Mouse (Mus musculus): ENCODE results near the gene Myocd. TPM values are rescaled to one million over a fixed set of nuclear protein-coding genes. Genes with fewer than 3 reads are reported as not detected.

Myocd gene
- polyA plus RNA-seq, 1 experiment from 2014 or later: 21.6 TPM

- DNase-seq (ENCODE audit: low spot score): no peak
- Histone ChIP-seq H3K4me1 (replicated peaks; ENCODE audit: control insufficient read depth, insufficient read depth) (no peaks in the 10 kb centered on the region), H3K36me3 (ENCODE audit: control insufficient read depth, insufficient read depth, low read length) (no peaks in the 10 kb centered on the region), H3K27ac (replicated peaks) (no peak overlapping the region), H3K27me3 (ENCODE audit: control insufficient read depth, insufficient read depth, low read length) (no peaks in the 10 kb centered on the region), H3K4me2 (replicated peaks; ENCODE audit: low read depth) (no peak overlapping the region), H3K9ac (ENCODE audit: low read length) (no peak overlapping the region), H3K9me3 (ENCODE audit: control insufficient read depth, low read length) (no peaks in the 10 kb centered on the region), H3K4me3 (ENCODE audit: low read depth, low read length) (no peak overlapping the region)
- WGBS: 71% methylated on average over 6 of the region's 6 CpGs
- no peak for TF ChIP-seq EP300 (optimal IDR thresholded peaks at IDR 0.05)
- ATAC-seq (ENCODE audit: low FRiP score, low TSS enrichment): no peak
Observed at GRCm38 (mm10) chr11:65275441-65275840, 5.7 kb upstream of the Myocd start.

GRCm38 (mm10) chr11:65271000-65271399, 1.2 kb upstream of the Myocd start:
- Histone ChIP-seq H3K4me3 (ENCODE audit: low read depth, low read length) (peak overlapping the region; percentile 47), H3K27ac (replicated peaks) (peak overlapping the region; percentile 19), H3K4me2 (replicated peaks; ENCODE audit: low read depth) (peak overlapping the region; percentile 54), H3K27me3 (ENCODE audit: control insufficient read depth, insufficient read depth, low read length) (no peaks in the 10 kb centered on the region), H3K4me1 (replicated peaks; ENCODE audit: control insufficient read depth, insufficient read depth) (no peaks in the 10 kb centered on the region), H3K36me3 (ENCODE audit: control insufficient read depth, insufficient read depth, low read length) (no peaks in the 10 kb centered on the region), H3K9ac (ENCODE audit: low read length) (no peak overlapping the region), H3K9me3 (ENCODE audit: control insufficient read depth, low read length) (no peaks in the 10 kb centered on the region)
- DNase-seq (ENCODE audit: low spot score): no peak
- 25% methylated on average over 4 of the region's 4 CpGs for WGBS
- ATAC-seq (ENCODE audit: low FRiP score, low TSS enrichment): no peak
- TF ChIP-seq EP300 (optimal IDR thresholded peaks at IDR 0.05) (no peak), CTCF (IDR thresholded peaks at IDR 0.05; ENCODE audit: low read depth) (peak; percentile 38)

- 0 out of 2 replicates have a peak, but pooled peaks have one; percentile 21 for ATAC-seq (ENCODE audit: low FRiP score, low TSS enrichment)
- Histone ChIP-seq H3K9ac (ENCODE audit: low read length) (peak overlapping the region; percentile 35; the same call in 1 of the 2 replicates), H3K4me2 (replicated peaks; ENCODE audit: low read depth) (peak overlapping the region; percentile 54), H3K27ac (replicated peaks) (peak overlapping the region; percentile 69), H3K4me3 (ENCODE audit: low read depth, low read length) (peak overlapping the region; percentile 47), H3K9me3 (ENCODE audit: control insufficient read depth, low read length) (no peaks in the 10 kb centered on the region), H3K36me3 (ENCODE audit: control insufficient read depth, insufficient read depth, low read length) (no peaks in the 10 kb centered on the region), H3K27me3 (ENCODE audit: control insufficient read depth, insufficient read depth, low read length) (no peaks in the 10 kb centered on the region), H3K4me1 (replicated peaks; ENCODE audit: control insufficient read depth, insufficient read depth) (no peaks in the 10 kb centered on the region)
- TF ChIP-seq CTCF (IDR thresholded peaks at IDR 0.05; ENCODE audit: low read depth): peak; percentile 77
- TF ChIP-seq EP300 (optimal IDR thresholded peaks at IDR 0.05): no peak
- WGBS: 25% methylated on average over 4 of the region's 4 CpGs
- no peak for DNase-seq (ENCODE audit: low spot score)
Observed at GRCm38 (mm10) chr11:65268310-65268709, 1.5 kb downstream of the Myocd start.

- ATAC-seq (ENCODE audit: low FRiP score, low TSS enrichment): no peak
- no peak for DNase-seq (ENCODE audit: low spot score)
- no peak overlapping the region for H3K27ac ChIP-seq (replicated peaks)
- H3K9ac ChIP-seq (ENCODE audit: low read length): no peak overlapping the region
- WGBS: 40% methylated on average over 6 of the region's 6 CpGs
- H3K36me3 ChIP-seq (ENCODE audit: control insufficient read depth, insufficient read depth, low read length): no peaks in the 10 kb centered on the region
- no peaks in the 10 kb centered on the region for H3K9me3 ChIP-seq (ENCODE audit: control insufficient read depth, low read length)
- H3K4me3 ChIP-seq (ENCODE audit: low read depth, low read length): no peak overlapping the region
- H3K27me3 ChIP-seq (ENCODE audit: control insufficient read depth, insufficient read depth, low read length): no peaks in the 10 kb centered on the region
- H3K4me2 ChIP-seq (replicated peaks; ENCODE audit: low read depth): no peak overlapping the region
- H3K4me1 ChIP-seq (replicated peaks; ENCODE audit: control insufficient read depth, insufficient read depth): no peaks in the 10 kb centered on the region
- TF ChIP-seq EP300 (optimal IDR thresholded peaks at IDR 0.05): no peak
- no peak for TF ChIP-seq CTCF (IDR thresholded peaks at IDR 0.05; ENCODE audit: low read depth)
Observed at GRCm38 (mm10) chr11:65263466-65263865, 6.3 kb downstream of the Myocd start.

- Histone ChIP-seq H3K4me3 (ENCODE audit: low read depth, low read length) (no peak overlapping the region), H3K9me3 (ENCODE audit: control insufficient read depth, low read length) (no peaks in the 10 kb centered on the region), H3K27me3 (ENCODE audit: control insufficient read depth, insufficient read depth, low read length) (no peaks in the 10 kb centered on the region), H3K36me3 (ENCODE audit: control insufficient read depth, insufficient read depth, low read length) (no peaks in the 10 kb centered on the region), H3K27ac (replicated peaks) (no peak overlapping the region), H3K4me2 (replicated peaks; ENCODE audit: low read depth) (no peak overlapping the region), H3K9ac (ENCODE audit: low read length) (no peak overlapping the region), H3K4me1 (replicated peaks; ENCODE audit: control insufficient read depth, insufficient read depth) (no peaks in the 10 kb centered on the region)
- 87% methylated on average over 4 of the region's 4 CpGs for WGBS
- DNase-seq (ENCODE audit: low spot score) (no peak), ATAC-seq (ENCODE audit: low FRiP score, low TSS enrichment) (no peak)
- no peak for TF ChIP-seq EP300 (optimal IDR thresholded peaks at IDR 0.05)
- no peak for TF ChIP-seq CTCF (IDR thresholded peaks at IDR 0.05; ENCODE audit: low read depth)
Observed at GRCm38 (mm10) chr11:65258997-65259396, 10.8 kb downstream of the Myocd start.

GRCm38 (mm10) chr11:65256143-65256542, 13.6 kb downstream of the Myocd start:
- DNase-seq (ENCODE audit: low spot score) (peak; percentile 28), ATAC-seq (ENCODE audit: low FRiP score, low TSS enrichment) (peak; percentile 57; the same call in 1 of the 2 replicates)
- H3K4me2 ChIP-seq (replicated peaks; ENCODE audit: low read depth): 0 out of 2 replicates have a peak overlapping the region, but pooled peaks have one; percentile 1
- no peak overlapping the region for H3K9ac ChIP-seq (ENCODE audit: low read length)
- H3K27me3 ChIP-seq (ENCODE audit: control insufficient read depth, insufficient read depth, low read length): no peaks in the 10 kb centered on the region
- H3K4me1 ChIP-seq (replicated peaks; ENCODE audit: control insufficient read depth, insufficient read depth): no peaks in the 10 kb centered on the region
- WGBS: 36% methylated on average over 11 of the region's 11 CpGs
- H3K27ac ChIP-seq (replicated peaks): peak overlapping the region; percentile 80; the same call in 1 of the 2 replicates
- no peaks in the 10 kb centered on the region for H3K9me3 ChIP-seq (ENCODE audit: control insufficient read depth, low read length)
- no peaks in the 10 kb centered on the region for H3K36me3 ChIP-seq (ENCODE audit: control insufficient read depth, insufficient read depth, low read length)
- TF ChIP-seq CTCF (IDR thresholded peaks at IDR 0.05; ENCODE audit: low read depth): no peak
- TF ChIP-seq EP300 (optimal IDR thresholded peaks at IDR 0.05): no peak
- H3K4me3 ChIP-seq (ENCODE audit: low read depth, low read length): no peak overlapping the region
